Mouse (Mus musculus): ENCODE measurements at regions not wholly inside any gene's neighbourhood (a gene's known extent, or its start where the extent isn't known, plus 50 kb on each side); places are given as distances from the start of the nearest gene placed in this dataset.

GRCm38 (mm10) chr10:125467503-125467902, 78.2 kb upstream of the Slc16a7 start:
- no peak for TF ChIP-seq CTCF (IDR thresholded peaks at IDR 0.05; ENCODE audit: borderline replicate concordance, insufficient read depth, low read depth, low read length)
- no peak for TF ChIP-seq POLR2A (IDR thresholded peaks at IDR 0.05; ENCODE audit: borderline replicate concordance, insufficient read depth, low read length)
